ENCODE assay signal across 20 mouse cellular contexts in the genomic region with DNA sequence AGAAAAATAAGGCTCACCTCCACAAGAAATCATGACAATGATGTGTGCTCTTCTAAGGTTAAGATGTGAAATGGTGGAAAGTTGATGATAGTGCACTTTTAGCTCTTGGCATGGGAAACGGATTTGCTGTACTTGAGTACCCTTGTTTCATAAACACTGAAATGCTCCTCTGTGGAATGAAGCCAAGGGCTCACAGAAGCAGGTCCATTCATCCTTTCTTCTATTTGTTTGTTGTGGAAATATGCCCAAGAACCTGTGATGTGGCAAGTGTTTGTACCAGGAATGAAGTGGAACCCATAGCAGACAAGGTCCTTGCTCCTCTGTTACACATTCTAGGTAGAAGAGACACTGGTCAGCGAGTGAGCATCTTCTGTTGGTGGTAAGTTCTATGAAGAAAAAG. TPM values are rescaled to one million over a fixed set of nuclear protein-coding genes. Genes with fewer than 3 reads are reported as not detected.
"Had no signal": no experiment of that assay in that cellular context is flagged by ENCODE, and none has a peak within 500 bp of the region (broad histone marks: within the 10 kb centered on the region; RNA-seq: fewer than 3 reads in every experiment).

No protein-coding gene starts in this region.

- DNase-seq: gastrocnemius, adult 2 months; gastrocnemius, postnatal 10 days; gastrocnemius, postnatal 25 days; heart, postnatal 10 days; heart, postnatal 36 days; kidney, adult 18-20 months; kidney, postnatal 25 days; layer of hippocampus, adult 9-11 months; layer of hippocampus, postnatal 36 days; left cerebral cortex, postnatal 4 days had no signal

- H3K4me3 ChIP-seq: gastrocnemius, adult 2 months; heart, embryonic 10.5 days; heart, embryonic 12.5 days; hindbrain, embryonic 13.5 days; hindbrain, embryonic 15.5 days; limb, embryonic 13.5 days; limb, embryonic 15.5 days; liver, embryonic 12.5 days had no signal

- H3K36me3 ChIP-seq: heart, embryonic 10.5 days; heart, embryonic 12.5 days; hindbrain, embryonic 13.5 days; hindbrain, embryonic 15.5 days; limb, embryonic 13.5 days; limb, embryonic 15.5 days; liver, embryonic 12.5 days had no signal

- H3K4me1 ChIP-seq: heart, embryonic 10.5 days; heart, embryonic 12.5 days; hindbrain, embryonic 13.5 days; hindbrain, embryonic 15.5 days; limb, embryonic 13.5 days; limb, embryonic 15.5 days; liver, embryonic 12.5 days had no signal

- H3K27me3 ChIP-seq: hindbrain, embryonic 13.5 days; hindbrain, embryonic 15.5 days; limb, embryonic 13.5 days; limb, embryonic 15.5 days; liver, embryonic 12.5 days had no signal

- H3K27ac ChIP-seq: gastrocnemius, adult 2 months; heart, embryonic 10.5 days; hindbrain, embryonic 13.5 days; hindbrain, embryonic 15.5 days; hindbrain, postnatal 0 days; limb, embryonic 13.5 days; limb, embryonic 15.5 days; liver, embryonic 12.5 days; liver, embryonic 14.5 days had no signal

RNA-seq across cellular contexts. Expression of a gene that starts 13.3 kb away (rescaled TPM):
- total RNA-seq: granulocyte monocyte progenitor cell, adult 5-6 weeks had no signal
